Mouse (Mus musculus): Measurements from ENCODE around the gene Dlg5.

The Dlg5 gene

DNA sequence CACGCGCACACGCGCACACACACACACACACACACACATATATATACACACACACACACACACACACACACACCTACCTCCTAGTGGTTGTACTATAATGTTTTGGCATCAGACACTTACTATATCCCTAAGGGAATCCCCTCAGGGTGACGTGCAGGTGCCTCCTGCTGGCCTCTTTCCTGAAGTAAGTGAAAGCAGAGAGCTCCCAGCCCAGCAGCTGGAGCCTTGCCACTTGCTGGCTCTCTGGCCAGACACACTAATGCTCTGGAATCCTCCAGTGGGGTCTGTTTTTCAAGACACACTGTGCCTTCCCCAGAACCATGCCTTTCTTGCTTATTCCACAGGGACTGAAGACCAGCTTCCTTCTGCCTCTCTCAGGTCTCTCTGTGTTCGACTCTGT, 48.8 kb downstream of the Dlg5 start:
- peak in 1 of 2 experiments; percentile 53 for DNase-seq (ENCODE audit: inconsistent age in 2 of 2, low spot score in 1 of 2)

DNA sequence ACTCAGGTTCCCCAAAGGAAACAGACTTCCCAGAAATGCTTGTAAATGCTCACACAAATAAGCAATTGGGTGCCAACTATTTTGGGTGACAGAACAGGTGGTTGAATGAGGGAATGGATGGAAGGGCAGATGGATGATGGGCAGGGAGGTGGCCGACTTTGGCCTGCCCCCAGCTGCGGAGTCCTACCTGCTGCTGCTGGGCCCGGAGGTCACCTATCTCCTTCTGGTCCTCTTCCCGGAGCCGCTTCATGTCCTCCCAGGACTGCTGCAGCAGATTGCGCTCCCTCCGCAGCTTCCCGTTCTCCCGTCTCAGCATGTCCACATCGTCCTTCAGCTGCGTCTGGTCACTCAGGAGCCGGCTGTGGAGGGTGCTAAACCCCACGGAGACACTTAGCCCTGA, 55.6 kb downstream of the Dlg5 start:
- no peak for DNase-seq (ENCODE audit: inconsistent age in 2 of 2, low spot score in 1 of 2)

DNA sequence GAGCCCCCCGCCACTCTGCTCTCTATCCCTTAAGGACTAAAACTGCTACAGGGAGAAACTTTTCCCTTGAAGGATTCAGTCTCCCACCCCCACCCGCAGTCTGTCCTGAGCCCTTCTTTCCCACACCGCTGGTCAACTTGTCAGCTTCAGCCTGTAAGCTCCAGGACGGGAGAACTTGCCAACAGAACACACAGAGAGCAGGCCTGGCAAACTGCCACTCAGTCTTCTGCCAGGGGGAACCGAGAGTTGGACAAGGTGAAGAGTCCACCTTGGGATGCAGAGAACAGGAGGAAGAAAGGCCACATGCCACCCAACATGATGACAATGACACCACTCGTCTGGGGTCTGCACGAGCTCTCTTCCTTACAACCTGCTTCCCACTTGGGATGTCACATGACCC, 56.1 kb downstream of the Dlg5 start:
- DNase-seq (ENCODE audit: inconsistent age in 2 of 2, low spot score in 1 of 2) = no peak

DNA sequence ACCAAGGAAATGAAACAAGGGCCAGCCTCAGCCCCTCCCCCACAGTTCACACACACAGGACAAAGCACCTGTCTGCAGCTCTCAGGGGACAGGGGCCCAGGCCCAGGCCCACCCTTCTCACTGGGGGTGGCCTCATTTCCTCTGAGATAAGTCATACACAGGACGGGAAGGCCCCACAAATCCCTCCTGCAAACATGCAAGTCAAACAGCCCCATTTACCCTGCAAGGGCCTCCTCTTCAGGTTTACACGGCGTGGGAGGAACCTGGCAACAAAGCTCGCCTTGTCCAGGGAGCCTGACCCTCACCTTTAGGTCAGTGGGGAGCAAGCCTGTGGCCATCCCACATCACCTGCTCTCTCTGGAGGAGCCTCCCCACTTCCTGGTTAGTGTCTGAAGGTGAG, 60.2 kb downstream of the Dlg5 start:
- DNase-seq (ENCODE audit: inconsistent age in 2 of 2, low spot score in 1 of 2) = peak in 1 of 2 experiments; percentile 29

DNA sequence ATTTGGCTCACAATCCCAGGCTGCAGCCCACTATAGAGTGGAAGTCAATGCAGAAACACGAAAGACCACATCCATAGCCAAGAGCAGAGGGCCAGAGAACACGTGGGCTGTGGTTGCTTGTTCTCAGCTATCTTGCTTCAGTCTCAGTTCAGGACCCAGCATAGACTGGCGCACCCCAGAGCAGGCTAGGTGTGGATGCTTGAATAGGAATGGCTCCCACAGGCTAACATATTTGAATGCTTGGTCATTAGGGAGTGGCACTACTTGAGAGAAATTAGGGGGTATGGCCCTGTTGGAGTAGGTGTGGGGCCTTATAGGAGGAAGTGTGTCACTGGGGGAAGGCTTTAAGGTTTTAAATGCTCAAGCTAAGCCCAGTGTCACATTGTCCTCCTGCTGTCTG, 62.8 kb downstream of the Dlg5 start:
- DNase-seq (ENCODE audit: inconsistent age in 2 of 2, low spot score in 1 of 2) = no peak

DNA sequence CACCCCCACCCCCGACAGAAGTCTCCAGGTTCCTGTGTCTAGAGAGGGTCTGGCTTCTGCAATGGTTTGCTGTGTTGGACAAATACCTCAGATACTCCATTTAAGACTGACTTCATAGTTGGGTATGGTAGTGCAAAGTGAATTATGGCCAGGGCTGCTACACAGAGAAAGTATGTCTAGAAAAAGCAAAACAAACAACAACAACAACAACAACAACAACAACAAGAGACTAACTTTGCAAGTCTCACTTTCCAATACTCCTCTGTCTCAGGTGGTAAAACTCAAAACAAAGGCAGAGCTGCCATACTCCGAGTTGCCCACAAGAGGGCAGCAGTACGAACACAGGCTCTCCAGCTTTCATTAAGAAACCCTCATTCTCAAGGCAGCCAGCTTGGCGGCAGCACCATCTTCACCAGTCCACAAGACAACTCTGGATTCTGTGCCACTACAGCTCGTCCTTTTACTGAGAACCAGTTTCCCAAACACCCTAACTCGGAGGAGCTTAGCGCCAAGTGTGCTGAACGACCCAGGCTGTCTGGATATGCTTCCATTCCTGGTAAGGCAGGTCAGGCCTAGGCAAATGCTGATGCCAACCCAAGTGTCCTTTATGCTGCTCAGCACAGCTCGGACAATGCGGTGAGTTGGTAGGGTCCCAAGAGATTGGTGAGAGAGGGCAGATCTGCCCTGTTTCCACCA, 63.8 kb downstream of the Dlg5 start:
- DNase-seq (ENCODE audit: inconsistent age in 2 of 2, low spot score in 1 of 2) = peak; percentile 72 to 91

DNA sequence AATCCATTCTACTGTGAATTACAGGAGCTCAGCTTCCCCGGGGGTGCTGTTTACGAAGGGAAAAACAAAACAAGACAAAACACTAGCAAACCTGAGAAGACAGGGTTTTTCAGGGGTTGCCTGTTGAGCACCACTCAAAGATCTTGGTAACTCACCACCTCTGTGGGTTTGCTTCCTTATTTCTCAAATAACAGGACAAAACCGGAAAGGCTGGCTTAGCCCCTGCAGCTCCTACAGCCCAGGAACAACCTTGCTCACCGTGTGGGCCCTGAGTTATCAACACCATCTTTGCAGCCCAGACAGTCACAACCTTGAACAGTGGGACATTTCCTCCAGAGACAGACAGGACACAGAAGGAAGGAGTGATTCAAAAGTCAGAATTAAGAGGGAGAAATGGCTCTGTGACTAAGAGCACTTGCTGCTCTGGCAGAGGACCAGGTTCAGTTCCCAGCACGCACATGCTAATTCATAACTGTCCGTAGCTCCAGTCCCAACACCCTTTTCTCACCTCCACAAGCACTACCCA, 66.2 kb downstream of the Dlg5 start:
- DNase-seq (ENCODE audit: inconsistent age in 2 of 2, low spot score in 1 of 2) = peak; percentile 49 to 66

DNA sequence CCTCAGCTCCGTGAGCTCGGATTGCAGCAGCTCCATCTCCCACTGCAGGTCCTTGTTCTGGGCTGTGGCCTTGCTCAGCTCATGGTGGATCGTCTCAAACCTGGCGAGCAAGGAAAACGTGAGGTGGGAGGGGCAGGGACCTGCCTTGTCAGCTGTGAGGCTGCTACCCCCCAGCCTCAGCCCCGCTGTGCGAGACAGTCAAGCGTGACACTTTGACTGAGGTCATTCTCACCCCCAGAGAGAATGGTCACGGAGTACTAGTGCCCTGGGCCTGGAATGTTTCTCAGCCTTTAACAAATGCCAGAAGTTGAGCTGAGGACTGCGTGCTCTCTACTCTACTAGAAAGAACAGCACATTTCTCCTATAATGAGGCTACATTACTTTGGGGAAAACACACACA, 69.1 kb downstream of the Dlg5 start:
- DNase-seq (ENCODE audit: inconsistent age in 2 of 2, low spot score in 1 of 2) = no peak

DNA sequence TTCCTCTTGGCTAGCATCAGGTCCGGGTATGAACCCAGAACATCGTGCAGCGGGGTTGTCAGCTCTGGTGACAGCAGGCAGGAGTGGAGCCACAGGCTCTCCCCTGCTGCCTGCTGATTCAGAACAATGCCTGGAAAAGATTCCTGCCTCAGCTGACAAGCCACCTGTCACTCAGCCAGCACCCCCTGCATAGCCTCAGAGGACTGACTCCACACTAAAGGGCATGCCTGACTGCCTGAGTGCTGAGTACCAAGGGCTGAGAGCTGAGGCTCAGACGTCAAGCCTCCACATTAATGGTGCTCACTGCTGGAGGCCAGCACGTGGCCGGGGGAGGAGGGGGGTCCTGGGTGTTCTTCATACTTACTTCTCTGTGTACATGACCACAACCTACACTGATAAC, 72.4 kb downstream of the Dlg5 start:
- DNase-seq (ENCODE audit: inconsistent age in 2 of 2, low spot score in 1 of 2) = no peak

DNA sequence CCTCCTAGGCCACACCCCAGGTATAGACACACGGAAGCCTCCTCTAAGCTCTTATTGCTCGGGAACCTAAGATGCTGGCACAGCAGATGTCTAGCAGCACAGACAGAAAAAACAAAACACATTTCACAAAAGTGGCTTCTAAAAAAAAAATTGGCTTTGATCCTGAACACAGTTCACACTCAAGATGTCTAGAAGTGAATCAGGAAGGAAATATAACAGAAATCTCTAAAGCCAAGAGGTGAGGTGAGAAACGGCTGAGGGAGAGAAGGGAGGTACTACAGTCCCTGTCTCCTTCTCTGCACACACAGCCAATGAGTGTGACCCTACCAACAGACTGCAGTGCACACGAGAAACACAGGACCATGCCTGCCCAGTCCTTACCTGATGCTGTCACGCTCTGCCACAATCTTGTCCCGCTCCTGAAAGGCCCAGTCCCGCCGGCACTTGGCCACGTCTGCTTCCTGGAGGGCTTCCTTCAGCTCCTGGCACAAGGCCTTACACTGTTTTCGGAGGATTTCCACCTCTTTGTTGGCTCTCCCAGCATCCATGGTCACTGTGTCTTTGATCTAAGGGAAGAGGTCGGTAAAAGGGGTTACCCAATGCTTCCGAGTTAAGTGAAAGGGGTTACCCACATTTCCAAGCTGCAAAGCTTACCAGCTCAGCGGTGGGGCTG, 73.9 kb downstream of the Dlg5 start:
- DNase-seq (ENCODE audit: inconsistent age in 2 of 2, low spot score in 1 of 2) = peak; percentile 33 to 63

DNA sequence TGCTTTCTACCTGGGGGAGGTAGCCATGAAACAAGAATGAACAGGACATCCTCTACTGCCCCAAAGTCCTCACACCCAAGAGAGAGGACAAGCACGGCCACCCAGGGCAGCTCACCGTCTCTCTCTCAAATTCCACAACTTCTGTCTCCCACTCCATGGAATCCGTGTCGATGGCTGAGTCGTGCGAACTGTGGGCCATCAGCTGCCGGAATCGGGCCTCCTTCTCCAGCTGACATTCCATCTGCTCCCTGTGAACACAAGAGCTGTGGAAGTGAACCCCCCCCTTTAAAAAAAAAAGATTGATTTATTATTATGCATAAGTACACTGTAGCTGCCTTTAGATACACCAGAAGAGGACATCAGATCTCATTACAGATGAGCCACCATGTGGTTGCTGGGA, 79.7 kb downstream of the Dlg5 start:
- no peak for DNase-seq (ENCODE audit: inconsistent age in 2 of 2, low spot score in 1 of 2)

DNA sequence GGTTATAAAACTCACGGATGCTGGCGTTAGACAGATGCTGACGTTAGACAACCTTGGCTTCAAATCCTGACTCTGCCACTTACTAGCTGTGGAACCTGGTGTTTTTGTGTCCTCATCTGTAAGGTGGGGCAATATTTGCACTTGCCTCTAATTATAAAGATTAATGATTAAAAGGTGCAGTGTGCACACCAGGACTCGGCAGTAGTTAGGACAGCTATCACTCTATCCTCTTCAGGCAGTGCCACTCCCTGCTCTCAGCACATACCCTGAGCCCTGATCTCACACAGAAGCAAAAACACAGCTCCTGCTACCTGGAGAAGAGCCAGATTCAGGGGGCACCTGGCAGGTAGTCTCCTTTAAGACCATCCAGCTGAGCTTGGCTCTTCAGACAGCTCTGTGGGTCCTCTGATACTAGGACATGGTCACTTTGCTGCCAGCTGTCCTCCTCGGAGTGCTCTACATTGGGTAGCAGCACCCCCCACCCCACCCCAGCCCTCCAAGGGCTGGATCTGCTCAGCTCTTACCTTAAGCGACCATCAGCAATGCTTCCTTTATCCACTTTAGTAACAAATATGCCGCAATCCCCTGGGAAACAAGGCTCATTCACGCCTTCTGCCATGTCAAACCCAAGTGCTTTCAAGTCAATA, 80.9 kb downstream of the Dlg5 start:
- no peak for DNase-seq (ENCODE audit: inconsistent age in 2 of 2, low spot score in 1 of 2)

DNA sequence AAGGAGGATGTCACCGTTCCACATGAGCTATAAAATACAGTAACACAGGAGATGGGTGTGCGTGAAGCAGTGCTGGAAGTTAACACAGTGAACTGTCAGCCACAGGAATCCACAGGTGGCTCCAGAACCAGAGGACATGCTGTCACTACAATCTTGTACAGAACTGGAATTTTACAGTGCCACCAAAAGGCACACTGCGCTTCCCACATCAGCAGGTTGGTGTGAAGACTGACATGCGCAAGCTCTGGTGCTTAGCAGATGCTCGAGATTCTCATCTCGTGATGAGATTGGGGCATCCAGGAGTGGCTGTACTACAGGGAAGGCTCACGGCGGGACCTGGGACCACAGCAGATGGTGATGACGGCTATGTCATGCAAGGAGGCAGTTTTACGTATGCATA, 82.9 kb downstream of the Dlg5 start:
- DNase-seq (ENCODE audit: inconsistent age in 2 of 2, low spot score in 1 of 2) = no peak

DNA sequence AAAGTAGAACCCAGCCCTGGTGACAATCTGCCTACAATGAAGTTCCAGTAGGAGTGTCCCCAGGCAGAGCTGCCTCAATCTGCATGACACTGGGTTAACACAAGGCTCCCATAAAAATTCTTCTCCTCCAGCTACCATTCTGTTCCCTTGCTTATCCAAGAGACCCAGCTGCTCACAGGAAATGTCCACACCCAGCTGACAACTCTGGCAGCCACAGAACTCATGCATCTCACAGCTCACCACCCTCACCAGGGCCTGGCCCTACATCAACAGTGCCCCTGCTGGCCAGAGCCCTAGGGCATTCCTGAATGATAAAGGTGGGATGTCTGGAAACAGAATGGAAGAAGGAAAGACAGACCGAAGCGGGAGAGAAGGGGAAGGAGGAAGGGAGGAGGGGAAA, 96.8 kb downstream of the Dlg5 start:
- DNase-seq (ENCODE audit: inconsistent age in 2 of 2, low spot score in 1 of 2) = no peak

DNA sequence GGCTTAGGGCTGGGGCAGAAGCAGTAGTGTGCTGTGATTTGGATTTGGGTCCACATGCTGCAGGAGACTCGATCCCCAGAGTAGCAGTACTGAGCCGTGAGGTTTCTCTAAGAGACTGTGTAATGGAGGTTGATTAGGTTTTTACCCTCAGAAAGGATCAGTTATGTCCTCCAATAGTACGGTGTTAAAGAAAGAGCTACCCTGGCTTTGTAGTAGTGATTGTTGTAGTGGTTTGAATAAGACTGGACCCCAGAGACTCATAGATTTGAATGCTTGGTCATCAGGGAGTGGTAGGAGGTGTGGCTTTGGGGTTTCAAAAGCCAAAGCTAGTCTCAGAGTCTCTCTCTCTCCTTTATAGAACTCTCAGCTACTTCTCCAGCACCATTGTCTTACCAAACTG, 100.9 kb downstream of the Dlg5 start:
- no peak for DNase-seq (ENCODE audit: inconsistent age in 2 of 2, low spot score in 1 of 2)

DNA sequence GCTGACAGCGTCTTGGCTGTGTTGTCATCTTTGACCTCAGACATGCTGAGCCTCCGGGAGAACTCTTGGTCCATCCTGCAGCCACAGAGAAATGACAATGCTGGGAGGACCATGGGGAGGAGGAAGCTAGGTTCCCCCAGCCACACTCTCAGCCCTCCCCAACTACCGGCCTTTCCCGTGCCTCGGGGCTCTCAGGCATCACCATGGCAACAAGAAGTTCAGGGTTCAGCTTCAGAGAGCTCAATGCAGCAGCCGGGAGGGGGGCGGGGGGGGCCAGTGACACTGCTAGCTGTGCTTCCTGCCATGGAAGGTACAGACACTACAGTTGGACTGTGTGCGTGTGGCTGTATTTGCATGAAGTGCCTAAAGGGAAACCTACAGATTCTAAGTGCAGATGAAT, 101.3 kb downstream of the Dlg5 start:
- DNase-seq (ENCODE audit: inconsistent age in 2 of 2, low spot score in 1 of 2) = no peak

DNA sequence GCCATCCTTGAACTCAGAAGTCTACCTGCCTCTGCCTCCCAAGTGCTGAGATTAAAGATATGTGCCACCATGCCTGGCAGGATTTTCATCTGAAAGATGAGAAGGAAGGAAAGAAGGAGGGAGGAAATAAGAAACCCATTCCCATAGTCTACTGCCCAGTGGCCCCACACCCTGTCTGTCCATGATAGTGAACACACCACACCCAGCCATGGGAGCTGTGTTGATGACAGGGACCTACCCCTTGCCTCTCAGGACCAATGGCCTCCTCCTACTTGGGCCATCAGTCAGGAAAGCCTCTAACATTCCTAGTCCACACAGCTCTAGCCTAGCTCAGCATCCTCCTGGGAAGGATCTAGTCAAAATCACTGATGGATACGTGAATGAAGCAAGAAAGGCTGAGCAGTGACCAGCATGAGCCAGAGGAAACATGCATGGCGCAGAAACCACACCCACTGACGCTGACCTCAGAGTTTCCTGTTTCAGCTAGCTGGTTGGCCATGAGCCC, 102.7 kb downstream of the Dlg5 start:
- no peak for DNase-seq (ENCODE audit: inconsistent age in 2 of 2, low spot score in 1 of 2)

DNA sequence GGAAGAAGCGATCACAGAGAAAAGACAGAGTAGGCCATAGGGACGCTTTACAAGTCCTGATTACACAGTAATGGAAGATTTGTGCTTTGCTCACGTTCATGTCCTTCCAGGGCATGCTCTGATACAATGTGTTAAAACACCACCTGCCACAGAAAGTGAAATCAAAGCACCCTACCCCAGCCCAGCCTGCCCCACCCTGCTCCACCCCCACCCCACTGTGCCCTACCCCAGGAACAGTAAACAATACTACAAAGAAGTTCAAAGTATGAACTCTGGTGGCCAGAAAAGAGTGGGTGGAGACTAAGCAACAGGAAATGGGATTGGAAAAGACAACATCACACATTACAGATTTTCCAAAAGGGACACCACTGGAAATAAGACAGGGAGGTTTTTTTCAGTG, 104.0 kb downstream of the Dlg5 start:
- DNase-seq (ENCODE audit: inconsistent age in 2 of 2, low spot score in 1 of 2) = no peak

DNA sequence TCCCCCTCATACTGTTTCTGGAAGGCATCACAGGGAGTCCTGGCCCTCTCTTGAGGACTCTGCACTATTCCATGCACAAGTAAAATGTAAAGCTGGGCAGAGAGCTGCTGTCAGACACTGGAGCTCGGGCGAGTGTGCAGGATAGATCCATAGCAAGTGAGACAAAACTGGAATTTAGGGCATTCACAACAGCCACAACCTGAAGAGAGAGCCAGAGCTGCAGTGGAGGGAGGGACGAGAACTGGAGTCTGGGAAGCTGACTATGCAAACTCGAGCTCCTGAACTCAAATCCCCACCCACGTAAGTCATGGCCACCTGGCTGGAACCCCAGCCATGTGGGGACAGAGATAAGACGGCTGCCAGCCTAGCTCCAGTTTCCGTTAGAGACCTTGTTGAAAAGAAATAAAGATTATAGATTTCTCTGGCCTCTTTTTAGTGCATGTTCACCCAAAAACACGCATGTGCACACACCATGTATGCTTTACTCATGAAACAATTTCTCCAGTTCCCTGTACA, 105.4 kb downstream of the Dlg5 start:
- DNase-seq (ENCODE audit: inconsistent age in 2 of 2, low spot score in 1 of 2) = no peak

DNA sequence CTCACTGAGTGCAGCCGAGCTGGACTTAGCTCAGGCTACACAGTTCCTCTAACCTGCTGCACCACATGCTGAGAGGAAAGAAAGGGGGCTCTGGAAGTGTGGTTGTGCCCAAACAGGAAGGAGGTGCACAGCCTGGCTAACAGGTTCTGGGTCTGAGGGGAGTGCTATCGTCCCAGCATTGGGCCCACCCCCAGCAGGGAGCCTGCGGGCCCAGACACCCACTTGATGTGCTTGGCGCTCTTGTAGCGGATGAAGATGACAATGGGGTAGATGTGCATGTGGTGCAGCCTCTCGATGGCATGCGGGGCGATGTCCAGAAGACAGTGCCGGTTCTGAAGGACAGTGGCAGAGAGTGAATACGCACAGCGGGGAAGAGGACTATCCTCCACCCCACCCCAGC, 108.8 kb downstream of the Dlg5 start:
- DNase-seq (ENCODE audit: inconsistent age in 2 of 2, low spot score in 1 of 2) = no peak

DNA sequence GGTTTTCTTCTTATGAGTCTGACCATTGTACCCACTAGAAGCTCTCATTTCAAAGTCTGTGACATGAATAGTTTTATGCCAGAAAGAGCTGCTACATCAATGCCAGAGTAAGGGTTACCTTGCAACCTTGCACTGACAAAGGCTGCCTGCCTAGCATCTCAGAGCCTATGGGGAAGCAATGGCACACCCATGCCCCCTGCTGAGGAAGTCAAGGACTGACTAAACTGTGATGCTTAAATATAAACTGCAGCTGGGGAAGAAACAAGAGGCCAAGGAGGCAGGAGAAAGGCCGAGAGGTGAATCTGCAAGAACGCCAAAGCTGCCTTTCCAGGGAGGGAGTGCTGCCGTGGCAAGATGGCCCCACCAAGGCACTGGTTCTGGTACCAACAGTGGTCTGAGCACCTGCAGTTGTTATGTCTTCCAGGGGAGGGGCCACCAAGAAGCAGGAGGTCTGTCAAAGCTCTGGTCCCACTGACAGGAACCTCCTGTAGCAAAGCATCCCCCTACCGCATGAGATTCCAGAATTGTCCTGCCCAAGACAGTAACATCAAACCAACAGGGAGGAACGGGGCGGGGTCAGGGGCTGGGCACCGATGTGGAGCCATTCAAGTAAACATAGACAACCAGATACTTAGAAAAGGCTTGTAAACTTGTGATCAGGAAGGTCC, 111.0 kb downstream of the Dlg5 start:
- no peak for DNase-seq (ENCODE audit: inconsistent age in 2 of 2, low spot score in 1 of 2)

Measured in adrenal gland, adult (tissue).